Mouse (Mus musculus) T-helper 1 cell (primary cell): ENCODE measurements around the gene Snap47.

Experiments
- in situ Hi-C: fragments of 300-600 bp; cut with MboI, MseI; formaldehyde crosslinking; loops from one replicate; pipeline ENCODE4 v1.15.1; 2025; ENCODE audit warnings: high pct_unique_total_duplicates

Snap47 gene

GRCm38 (mm10) chr11:59451086-59451485 is at the start of gene Snap47:
Snap47 (minus strand) TSS chr11:59451186.
- in situ Hi-C loops, result no loop called here

- in situ Hi-C loops, result no loop called here
These were observed 46.8 kb upstream of the Snap47 start for GRCm38 (mm10) chr11:59497747-59498146.

- in situ Hi-C loops, result no loop called here
These were observed 45.8 kb upstream of the Snap47 start for GRCm38 (mm10) chr11:59496672-59497310.

GRCm38 (mm10) chr11:59486222-59486621 is 35.2 kb upstream of the Snap47 start:
- in situ Hi-C loops, result no loop called here

- in situ Hi-C loops, result no loop called here
These were observed 34.7 kb upstream of the Snap47 start for GRCm38 (mm10) chr11:59485641-59486040.

- in situ Hi-C loops, result loop anchor here (5.0 kb wide), 1 partner anchor 181 kb away; no protein-coding TSS in a partner anchor
These were observed 32.2 kb upstream of the Snap47 start for GRCm38 (mm10) chr11:59483212-59483611.

GRCm38 (mm10) chr11:59477240-59477639 is 26.3 kb upstream of the Snap47 start:
- in situ Hi-C loops, result no loop called here

- in situ Hi-C loops, result no loop called here
These were observed 21.3 kb upstream of the Snap47 start, which contains the start of gene Zfp867 for GRCm38 (mm10) chr11:59472326-59472677. Zfp867 (minus strand) TSS chr11:59472474.

GRCm38 (mm10) chr11:59471413-59472325 is 20.7 kb upstream of the Snap47 start:
- in situ Hi-C loops, result no loop called here

- in situ Hi-C loops, result no loop called here
These were observed 9.5 kb upstream of the Snap47 start for GRCm38 (mm10) chr11:59460459-59460858.

GRCm38 (mm10) chr11:59458973-59459372 is 8.0 kb upstream of the Snap47 start:
- in situ Hi-C loops, result no loop called here

- in situ Hi-C loops, result no loop called here
These were observed 5.9 kb upstream of the Snap47 start for GRCm38 (mm10) chr11:59456891-59457290.

- in situ Hi-C loops, result no loop called here
These were observed 5.4 kb upstream of the Snap47 start for GRCm38 (mm10) chr11:59456346-59456745.

GRCm38 (mm10) chr11:59450230-59450771 is 685 bp downstream of the Snap47 start:
- in situ Hi-C loops, result no loop called here

GRCm38 (mm10) chr11:59449741-59450229 is 1.2 kb downstream of the Snap47 start, which contains the start of gene Jmjd4:
Jmjd4 (plus strand) TSS chr11:59450045.
- in situ Hi-C loops, result no loop called here

- in situ Hi-C loops, result no loop called here
These were observed 7.9 kb downstream of the Snap47 start for GRCm38 (mm10) chr11:59443102-59443501.

- in situ Hi-C loops, result no loop called here
These were observed 13.0 kb downstream of the Snap47 start for GRCm38 (mm10) chr11:59437954-59438353.

- in situ Hi-C loops, result no loop called here
These were observed 18.7 kb downstream of the Snap47 start for GRCm38 (mm10) chr11:59432261-59432660.

GRCm38 (mm10) chr11:59429959-59430358 is 21.0 kb downstream of the Snap47 start:
- in situ Hi-C loops, result no loop called here

- in situ Hi-C loops, result no loop called here
These were observed 22.8 kb downstream of the Snap47 start for GRCm38 (mm10) chr11:59428057-59428660.

- in situ Hi-C loops, result no loop called here
These were observed 25.3 kb downstream of the Snap47 start for GRCm38 (mm10) chr11:59425671-59426101.
